Mouse (Mus musculus): Measurements from ENCODE around the gene Zfp366. TPM values are rescaled to one million over a fixed set of nuclear protein-coding genes. Genes with fewer than 3 reads are reported as not detected.

The Zfp366 gene
- 0.51 and 0.69 TPM in 2 replicates for polyA plus RNA-seq (2014; fragmentation: Nextera tagmentation; extraction: Ambion mirVana)

GRCm38 (mm10) chr13:99184155-99184886, at the start of gene Zfp366:
Zfp366 (plus strand) TSS chr13:99184823.
- peak within 1 kb of the TSS; percentile 20; the same call in 1 of the 2 replicates for H3K4me2 ChIP-seq
- H3K9ac ChIP-seq (ENCODE audit: low read depth, low read length), result no peak within 1 kb of the TSS

DNA sequence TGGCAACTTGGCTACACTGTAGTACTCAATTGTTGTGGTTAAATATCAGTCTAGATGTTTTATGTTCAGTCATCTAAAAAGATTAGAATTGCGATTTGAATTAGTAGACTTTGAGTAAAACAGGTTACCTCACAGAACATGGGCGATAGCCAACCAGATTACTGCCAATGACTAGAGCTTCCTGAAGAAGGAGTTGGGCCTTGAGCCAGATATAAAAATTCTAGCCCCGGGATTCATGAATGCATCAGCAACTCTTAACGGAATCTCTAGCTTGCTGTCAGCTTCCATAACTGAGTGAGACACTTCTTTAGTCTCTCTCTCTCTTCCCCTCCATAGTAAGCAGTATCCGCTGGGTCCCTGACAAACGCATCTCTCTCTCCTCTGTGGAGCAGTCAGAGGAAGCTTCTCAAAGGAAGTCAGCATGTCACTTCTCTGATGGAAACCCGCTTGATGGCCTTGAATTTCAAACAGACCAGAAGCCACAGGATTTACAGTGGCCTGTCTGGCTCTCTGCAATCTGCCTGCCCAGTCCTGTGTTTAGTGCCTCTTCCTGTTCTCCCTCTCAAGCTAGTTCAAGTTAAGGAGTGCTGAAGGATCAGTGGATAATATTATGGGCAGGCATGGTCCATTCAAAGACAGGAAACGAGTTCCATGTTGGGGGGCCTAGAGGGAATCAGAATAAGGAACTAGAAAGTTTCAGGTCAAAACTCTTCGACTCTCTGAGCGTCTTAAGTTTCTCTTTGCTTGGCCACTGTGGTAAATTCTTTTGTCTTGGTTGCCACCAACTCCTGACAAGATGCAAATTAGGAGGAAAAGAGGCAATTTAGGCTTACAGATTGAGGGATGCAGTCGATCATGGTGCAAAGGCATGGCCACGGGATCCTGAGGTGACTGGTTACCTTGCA, 46.0 kb upstream of the Zfp366 start:
- no peak overlapping the region for H3K27ac ChIP-seq (ENCODE audit: low read depth, low read length)
- WGBS, result 80% methylated on average over 12 of the region's 12 CpGs
- no peaks in the 10 kb centered on the region for H3K4me1 ChIP-seq (replicated peaks; ENCODE audit: control insufficient read depth, insufficient read depth, low read length)
- ATAC-seq (replicated peaks; ENCODE audit: low FRiP score) (no peak), DNase-seq (ENCODE audit: low spot score) (no peak)
- no peaks in the 10 kb centered on the region for H3K9me3 ChIP-seq (ENCODE audit: control insufficient read depth, low read length)
- H3K4me3 ChIP-seq (ENCODE audit: low read depth, low read length), result no peak overlapping the region
- H3K9ac ChIP-seq (ENCODE audit: low read depth, low read length), result no peak overlapping the region
- no peaks in the 10 kb centered on the region for H3K36me3 ChIP-seq (ENCODE audit: control insufficient read depth, insufficient read depth, low read length)
- H3K27me3 ChIP-seq (replicated peaks; ENCODE audit: control insufficient read depth, insufficient read depth, low read length), result no peaks in the 10 kb centered on the region
- H3K4me2 ChIP-seq, result no peak overlapping the region

More at GRCm38 (mm10) chr13:99184155-99184886, at the start of gene Zfp366:
- WGBS, result 35% methylated on average over 11 of the region's 11 CpGs
- Histone ChIP-seq H3K9me3 (ENCODE audit: control insufficient read depth, low read length) (no peaks in the 10 kb centered on the region), H3K36me3 (ENCODE audit: control insufficient read depth, insufficient read depth, low read length) (no peaks in the 10 kb centered on the region), H3K27ac (ENCODE audit: low read depth, low read length) (no peak within 1 kb of the TSS), H3K27me3 (replicated peaks; ENCODE audit: control insufficient read depth, insufficient read depth, low read length) (no peaks in the 10 kb centered on the region), H3K4me3 (ENCODE audit: low read depth, low read length) (0 out of 2 replicates have a peak within 1 kb of the TSS, but pooled peaks have one; percentile 19), H3K4me1 (replicated peaks; ENCODE audit: control insufficient read depth, insufficient read depth, low read length) (no peaks in the 10 kb centered on the region)
- ATAC-seq (replicated peaks; ENCODE audit: low FRiP score) (no peak), DNase-seq (ENCODE audit: low spot score) (no peak)

GRCm38 (mm10) chr13:99146355-99146871, 38.2 kb upstream of the Zfp366 start:
- Histone ChIP-seq H3K36me3 (ENCODE audit: control insufficient read depth, insufficient read depth, low read length) (no peaks in the 10 kb centered on the region), H3K4me3 (ENCODE audit: low read depth, low read length) (no peak overlapping the region), H3K4me1 (replicated peaks; ENCODE audit: control insufficient read depth, insufficient read depth, low read length) (no peaks in the 10 kb centered on the region), H3K4me2 (no peak overlapping the region), H3K27me3 (replicated peaks; ENCODE audit: control insufficient read depth, insufficient read depth, low read length) (0 out of 2 replicates have a peak, but pooled peaks cover 2% of the 10 kb centered on the region), H3K27ac (ENCODE audit: low read depth, low read length) (no peak overlapping the region), H3K9ac (ENCODE audit: low read depth, low read length) (no peak overlapping the region), H3K9me3 (ENCODE audit: control insufficient read depth, low read length) (no peaks in the 10 kb centered on the region)
- DNase-seq (ENCODE audit: low spot score) (no peak), ATAC-seq (replicated peaks; ENCODE audit: low FRiP score) (no peak)
- WGBS, result 70% methylated on average over 13 of the region's 13 CpGs

- Histone ChIP-seq H3K9me3 (ENCODE audit: control insufficient read depth, low read length) (no peaks in the 10 kb centered on the region), H3K27me3 (replicated peaks; ENCODE audit: control insufficient read depth, insufficient read depth, low read length) (peaks cover 10% of the 10 kb centered on the region), H3K9ac (ENCODE audit: low read depth, low read length) (no peak overlapping the region), H3K4me1 (replicated peaks; ENCODE audit: control insufficient read depth, insufficient read depth, low read length) (peaks cover 3% of the 10 kb centered on the region; the same call in 1 of the 2 replicates), H3K36me3 (ENCODE audit: control insufficient read depth, insufficient read depth, low read length) (no peaks in the 10 kb centered on the region), H3K4me2 (no peak overlapping the region), H3K4me3 (ENCODE audit: low read depth, low read length) (no peak overlapping the region), H3K27ac (ENCODE audit: low read depth, low read length) (no peak overlapping the region)
- 71% methylated on average over 6 of the region's 6 CpGs for WGBS
- DNase-seq (ENCODE audit: low spot score) (no peak), ATAC-seq (replicated peaks; ENCODE audit: low FRiP score) (no peak)
These were observed 36.9 kb upstream of the Zfp366 start for GRCm38 (mm10) chr13:99147645-99148111.

GRCm38 (mm10) chr13:99149551-99150305, 34.9 kb upstream of the Zfp366 start:
- no peaks in the 10 kb centered on the region for H3K36me3 ChIP-seq (ENCODE audit: control insufficient read depth, insufficient read depth, low read length)
- H3K27me3 ChIP-seq (replicated peaks; ENCODE audit: control insufficient read depth, insufficient read depth, low read length), result peaks cover 18% of the 10 kb centered on the region
- peaks cover 4% of the 10 kb centered on the region; the same call in 1 of the 2 replicates for H3K4me1 ChIP-seq (replicated peaks; ENCODE audit: control insufficient read depth, insufficient read depth, low read length)
- no peak for DNase-seq (ENCODE audit: low spot score)
- H3K4me2 ChIP-seq, result no peak overlapping the region
- no peaks in the 10 kb centered on the region for H3K9me3 ChIP-seq (ENCODE audit: control insufficient read depth, low read length)
- ATAC-seq (replicated peaks; ENCODE audit: low FRiP score), result no peak
- no peak overlapping the region for H3K9ac ChIP-seq (ENCODE audit: low read depth, low read length)
- 79% methylated on average over 14 of the region's 14 CpGs for WGBS
- no peak overlapping the region for H3K27ac ChIP-seq (ENCODE audit: low read depth, low read length)
- H3K4me3 ChIP-seq (ENCODE audit: low read depth, low read length), result no peak overlapping the region

GRCm38 (mm10) chr13:99150626-99151025, 34.0 kb upstream of the Zfp366 start:
- no peak overlapping the region for H3K4me3 ChIP-seq (ENCODE audit: low read depth, low read length)

DNA sequence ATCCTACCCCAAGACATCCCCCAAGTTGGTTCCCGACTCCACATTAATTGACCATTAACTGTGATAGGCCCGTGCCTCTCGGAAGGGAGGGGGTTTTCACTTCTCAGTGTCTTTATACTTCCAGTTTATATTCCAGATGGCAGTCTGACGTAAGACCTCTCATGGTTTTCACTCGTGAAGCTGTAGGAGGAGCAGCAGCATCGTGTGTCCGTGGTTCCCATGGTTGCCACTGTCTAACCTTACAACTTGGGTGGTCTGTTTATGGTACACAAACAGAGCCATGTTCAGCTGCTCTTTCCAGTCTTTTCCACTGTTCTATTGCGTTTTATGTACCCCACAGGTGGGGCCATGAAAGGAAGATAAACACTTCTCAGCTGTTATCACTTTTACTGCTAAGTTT, 33.5 kb upstream of the Zfp366 start:
- H3K27me3 ChIP-seq (replicated peaks; ENCODE audit: control insufficient read depth, insufficient read depth, low read length), result peaks cover 18% of the 10 kb centered on the region
- 62% methylated on average over 8 of the region's 8 CpGs for WGBS
- H3K4me3 ChIP-seq (ENCODE audit: low read depth, low read length), result no peak overlapping the region
- no peak for DNase-seq (ENCODE audit: low spot score)
- no peaks in the 10 kb centered on the region for H3K36me3 ChIP-seq (ENCODE audit: control insufficient read depth, insufficient read depth, low read length)
- no peak overlapping the region for H3K4me2 ChIP-seq
- no peaks in the 10 kb centered on the region for H3K9me3 ChIP-seq (ENCODE audit: control insufficient read depth, low read length)
- peaks cover 4% of the 10 kb centered on the region; the same call in 1 of the 2 replicates for H3K4me1 ChIP-seq (replicated peaks; ENCODE audit: control insufficient read depth, insufficient read depth, low read length)
- no peak overlapping the region for H3K9ac ChIP-seq (ENCODE audit: low read depth, low read length)
- no peak overlapping the region for H3K27ac ChIP-seq (ENCODE audit: low read depth, low read length)
- ATAC-seq (replicated peaks; ENCODE audit: low FRiP score), result no peak

More at GRCm38 (mm10) chr13:99150626-99151025, 34.0 kb upstream of the Zfp366 start:
- H3K27ac ChIP-seq (ENCODE audit: low read depth, low read length), result no peak overlapping the region
- no peaks in the 10 kb centered on the region for H3K36me3 ChIP-seq (ENCODE audit: control insufficient read depth, insufficient read depth, low read length)
- H3K27me3 ChIP-seq (replicated peaks; ENCODE audit: control insufficient read depth, insufficient read depth, low read length), result peaks cover 18% of the 10 kb centered on the region
- H3K4me2 ChIP-seq, result no peak overlapping the region
- peaks cover 4% of the 10 kb centered on the region; the same call in 1 of the 2 replicates for H3K4me1 ChIP-seq (replicated peaks; ENCODE audit: control insufficient read depth, insufficient read depth, low read length)
- no peaks in the 10 kb centered on the region for H3K9me3 ChIP-seq (ENCODE audit: control insufficient read depth, low read length)
- H3K9ac ChIP-seq (ENCODE audit: low read depth, low read length), result no peak overlapping the region
- DNase-seq (ENCODE audit: low spot score) (no peak), ATAC-seq (replicated peaks; ENCODE audit: low FRiP score) (no peak)
- WGBS, result 76% methylated on average over 6 of the region's 6 CpGs
